Comparison of ENCODE assay signal across 8 mouse cellular contexts in genomic region chr19:3687676-3688171, GRCm38 (mm10). TPM values are rescaled to one million over a fixed set of nuclear protein-coding genes. Genes with fewer than 3 reads are reported as not detected.
DNase-seq lines count a peak whose midpoint lies in the region; ATAC-seq and TF ChIP-seq lines count a peak whose summit lies in the region.

No protein-coding gene starts in this region.

- peaks cover 17% of the 10 kb centered on the region for H3K4me1 ChIP-seq in heart, postnatal 0 days (ENCODE audit: control insufficient read depth, insufficient read depth)
- peaks cover 47% of the 10 kb centered on the region for H3K4me1 ChIP-seq in limb, embryonic 15.5 days

- 44% methylated on average over 5 of the region's 5 CpGs for WGBS in heart, postnatal 0 days
- WGBS in limb, embryonic 15.5 days, result 36% methylated on average over 5 of the region's 5 CpGs

- H3K9ac ChIP-seq in heart, postnatal 0 days (replicated peaks; ENCODE audit: low read depth, low read length), result no peak overlapping the region
- H3K9ac ChIP-seq in limb, embryonic 15.5 days, result no peak overlapping the region

- H3K4me3 ChIP-seq in gastrocnemius, adult 2 months, result no peak overlapping the region
- no peak overlapping the region for H3K4me3 ChIP-seq in heart, postnatal 0 days (ENCODE audit: low read depth, low read length)
- H3K4me3 ChIP-seq in limb, embryonic 15.5 days, result no peak overlapping the region

- ATAC-seq in heart, postnatal 0 days (ENCODE audit: insufficient read depth, low read depth), result peak; percentile 30
- ATAC-seq in limb, embryonic 15.5 days (ENCODE audit: insufficient number of reproducible peaks, low FRiP score, low TSS enrichment, low read depth), result no peak

- no peak overlapping the region for H3K4me2 ChIP-seq in heart, postnatal 0 days (ENCODE audit: low read depth, low read length)
- no peak overlapping the region for H3K4me2 ChIP-seq in limb, embryonic 15.5 days

- H3K36me3 ChIP-seq in heart, postnatal 0 days (replicated peaks; ENCODE audit: control insufficient read depth, insufficient read depth, low read length), result no peaks in the 10 kb centered on the region
- no peaks in the 10 kb centered on the region for H3K36me3 ChIP-seq in limb, embryonic 15.5 days

- H3K27ac ChIP-seq in gastrocnemius, adult 2 months, result peak overlapping the region; percentile 93; the same call in 1 of the 2 replicates
- peak overlapping the region; percentile 85 for H3K27ac ChIP-seq in heart, postnatal 0 days (ENCODE audit: low read depth)
- H3K27ac ChIP-seq in limb, embryonic 15.5 days, result peak overlapping the region; percentile 47; the same call in 1 of the 2 replicates

- no peaks in the 10 kb centered on the region for H3K27me3 ChIP-seq in heart, postnatal 0 days (ENCODE audit: control insufficient read depth, insufficient read depth, low read length)
- H3K27me3 ChIP-seq in limb, embryonic 15.5 days, result no peaks in the 10 kb centered on the region

- intact Hi-C loops in gastrocnemius, adult 2 months (cut with DNase I), result no loop called here

- no peak for DNase-seq in gastrocnemius, adult 2 months
- no peak for DNase-seq in gastrocnemius, postnatal 4 days (ENCODE audit: low spot score in 2 of 2)
- DNase-seq in adrenal gland, postnatal 36 days, result peak; percentile 42 to 69
- no peak for DNase-seq in heart, postnatal 0 days (ENCODE audit: low spot score)
- DNase-seq in telencephalon, adult 2 months (ENCODE audit: low read depth, low spot score), result peak; percentile 45
- DNase-seq in urinary bladder, postnatal 25 days (ENCODE audit: low spot score), result no peak
- no peak for DNase-seq in layer of hippocampus, postnatal 36 days

- H3K9me3 ChIP-seq in heart, postnatal 0 days (replicated peaks; ENCODE audit: control insufficient read depth, low read length), result no peaks in the 10 kb centered on the region
- no peaks in the 10 kb centered on the region for H3K9me3 ChIP-seq in limb, embryonic 15.5 days

- TF ChIP-seq EP300 in heart, postnatal 0 days (IDR thresholded peaks at IDR 0.05; ENCODE audit: low read depth), result no peak

- TF ChIP-seq CTCF in gastrocnemius, adult 2 months (IDR thresholded peaks at IDR 0.05), result no peak
- no peak for TF ChIP-seq CTCF in heart, postnatal 0 days (IDR thresholded peaks at IDR 0.05; ENCODE audit: low read depth)

RNA-seq across cellular contexts. Expression of gene Lrp5, which starts 1.4 kb away (rescaled TPM):
- 10 to 100 TPM; 21.4 to 30.4 TPM for total RNA-seq in gastrocnemius, adult 2 months (2021)
- total RNA-seq in gastrocnemius, postnatal 4 days (2021), result 10 to 100 TPM; 51.4 to 55.9 TPM
- total RNA-seq in adrenal gland, postnatal 36 days (2021), result 100 to 1,000 TPM in 1 of 2 experiments, 10 to 100 TPM in 1; 95.6 to 154 TPM
- total RNA-seq in heart, postnatal 0 days (2014; rRNA removed; ENCODE audit: low replicate concordance), result 28.0 and 30.5 TPM in 2 replicates
- polyA plus RNA-seq in heart, postnatal 0 days (2015; fragmentation: Nextera tagmentation; extraction: Ambion mirVana), result 1.8 and 1.9 TPM in 2 replicates
- 6.6 and 6.8 TPM in 2 replicates for polyA plus RNA-seq in limb, embryonic 15.5 days (2015; fragmentation: Nextera tagmentation; extraction: Ambion mirVana)
- total RNA-seq in layer of hippocampus, postnatal 36 days (2021), result 10 to 100 TPM; 10.2 to 11.4 TPM

RNA-seq across cellular contexts. Expression of gene 1810055G02Rik, which starts 20.4 kb away (rescaled TPM):
- total RNA-seq in gastrocnemius, adult 2 months (2021), result 1 to 10 TPM; 9.6 to 9.8 TPM
- 10 to 100 TPM; 29.8 to 29.9 TPM for total RNA-seq in gastrocnemius, postnatal 4 days (2021)
- total RNA-seq in adrenal gland, postnatal 36 days (2021), result 10 to 100 TPM; 28.1 to 43.2 TPM
- total RNA-seq in heart, postnatal 0 days (2014; rRNA removed; ENCODE audit: low replicate concordance), result 17.3 and 19.6 TPM in 2 replicates
- polyA plus RNA-seq in heart, postnatal 0 days (2015; fragmentation: Nextera tagmentation; extraction: Ambion mirVana), result 10.8 and 12.2 TPM in 2 replicates
- polyA plus RNA-seq in limb, embryonic 15.5 days (2015; fragmentation: Nextera tagmentation; extraction: Ambion mirVana), result 60.5 and 69.0 TPM in 2 replicates
- total RNA-seq in layer of hippocampus, postnatal 36 days (2021), result 10 to 100 TPM; 22.4 to 28.7 TPM

Comparison
In these comparisons a context has a peak if more than half of its experiments do, and no peak if none do; other contexts are left out.
1. DNase-seq: peak in adrenal gland, postnatal 36 days (2 of 2) and telencephalon, adult 2 months (single experiment); none in gastrocnemius, adult 2 months (single experiment), gastrocnemius, postnatal 4 days (0 of 2), heart, postnatal 0 days (single experiment), urinary bladder, postnatal 25 days (single experiment) and layer of hippocampus, postnatal 36 days (0 of 2).
2. Peak in every context shown above with its lines, with median percentiles within 50 percentile points of each other: H3K27ac ChIP-seq.